Mouse (Mus musculus) left cerebral cortex, postnatal 14 days (tissue): ENCODE data around the gene Gm13283. TPM values are rescaled to one million over a fixed set of nuclear protein-coding genes. Genes with fewer than 3 reads are reported as not detected.

Experiments used
- total RNA-seq, 2 experiments: library from RNA; stranded (reverse); gene quantifications; 2 replicates each; pipeline ENCODE4 v1.2.3; 2021

Gm13283 gene
- total RNA-seq, 2 experiments from 2014 or later: not detected

Other genes starting within 250 kb of the Gm13283 start
- gene Ifnb1, start 237.3 kb upstream of the Gm13283 start, total RNA-seq: not detected
- not detected for gene Ifna15, start 201.9 kb upstream of the Gm13283 start, total RNA-seq
- gene Ifna14, start 188.3 kb upstream of the Gm13283 start, total RNA-seq: not detected
- not detected for gene Ifna9, start 167.7 kb upstream of the Gm13283 start, total RNA-seq
- not detected for gene Ifna12, start 156.7 kb upstream of the Gm13283 start, total RNA-seq
- gene C87499, start 125.7 kb upstream of the Gm13283 start, total RNA-seq: not detected
- not detected for gene Ifna13, start 115.7 kb upstream of the Gm13283 start, total RNA-seq
- not detected for gene Ifna16, start 83.2 kb upstream of the Gm13283 start, total RNA-seq
- gene Ifna2, start 76.2 kb upstream of the Gm13283 start, total RNA-seq: not detected
- not detected for gene Ifnab, start 68.8 kb upstream of the Gm13283 start, total RNA-seq
- gene Gm26566, start 38.3 kb upstream of the Gm13283 start, total RNA-seq: 1 to 10 TPM; 1.0 to 1.5 TPM
- 100 to 1,000 TPM; 103 to 104 TPM for gene Klhl9, start 37.7 kb upstream of the Gm13283 start, total RNA-seq
- not detected for gene Gm13271, start 5.3 kb upstream of the Gm13283 start, total RNA-seq
- gene Gm13290, start 13.7 kb downstream of the Gm13283 start, total RNA-seq: not detected
- not detected for gene Gm13289, start 16.8 kb downstream of the Gm13283 start, total RNA-seq
- not detected for gene Gm13272, start 19.7 kb downstream of the Gm13283 start, total RNA-seq
- not detected for gene Ifnz, start 22.0 kb downstream of the Gm13283 start, total RNA-seq
- not detected for gene Gm13276, start 25.6 kb downstream of the Gm13283 start, total RNA-seq
- not detected for gene Gm13277, start 28.5 kb downstream of the Gm13283 start, total RNA-seq
- not detected for gene Gm13278, start 31.4 kb downstream of the Gm13283 start, total RNA-seq
- not detected for gene Gm13275, start 34.4 kb downstream of the Gm13283 start, total RNA-seq
- not detected for gene Gm13279, start 37.3 kb downstream of the Gm13283 start, total RNA-seq
- not detected for gene Gm13285, start 39.5 kb downstream of the Gm13283 start, total RNA-seq
- not detected for gene Gm13287, start 43.1 kb downstream of the Gm13283 start, total RNA-seq
- gene Gm13288, start 45.4 kb downstream of the Gm13283 start, total RNA-seq: not detected
- gene Ifna7, start 56.1 kb downstream of the Gm13283 start, total RNA-seq: not detected
- not detected for gene Ifna11, start 59.8 kb downstream of the Gm13283 start, total RNA-seq
- gene Ifna6, start 67.3 kb downstream of the Gm13283 start, total RNA-seq: not detected
- not detected for gene Ifna5, start 75.4 kb downstream of the Gm13283 start, total RNA-seq
- gene Ifna4, start 81.7 kb downstream of the Gm13283 start, total RNA-seq: not detected
- not detected for gene Ifna1, start 90.0 kb downstream of the Gm13283 start, total RNA-seq
- gene Ifne, start 120.1 kb downstream of the Gm13283 start, total RNA-seq: not detected